Mouse (Mus musculus): ENCODE measurements around the gene Enpp6.

DNA sequence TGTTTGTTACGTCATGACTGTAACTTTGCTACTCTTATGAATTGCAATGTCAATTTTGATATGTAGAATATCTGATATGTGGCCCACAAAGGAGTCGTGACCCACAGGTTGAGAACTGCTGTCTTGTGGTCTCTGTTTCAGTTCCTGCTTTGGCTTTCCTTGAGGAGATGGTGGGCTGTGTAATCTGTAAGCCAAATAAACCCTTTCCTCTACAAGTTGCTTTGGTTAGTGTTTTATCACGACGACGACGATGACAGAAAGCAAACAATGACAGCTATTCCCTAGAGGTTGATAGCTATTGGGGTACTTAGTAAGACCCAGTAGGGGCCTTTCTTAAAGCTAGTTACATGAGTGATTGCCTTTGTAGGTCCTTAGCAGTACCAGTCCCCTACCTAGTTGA, 4.5 kb upstream of the Enpp6 start:
- no peak for TF ChIP-seq CTCF (IDR thresholded peaks at IDR 0.05; ENCODE audit: extremely low read depth, insufficient read length, insufficient replicate concordance, low read depth, low read length)
- TF ChIP-seq POLR2A (IDR thresholded peaks at IDR 0.05; ENCODE audit: low read depth, low read length), result no peak
